9 mouse cellular contexts compared by ENCODE assay signal in genomic region chr17:46549193-46549592, GRCm38 (mm10). TPM values are rescaled to one million over a fixed set of nuclear protein-coding genes. Genes with fewer than 3 reads are reported as not detected.
A peak's percentile ranks its signal among the peaks of the same experiment; 100 is the strongest.
DNase-seq lines count a peak whose midpoint lies in the region; ATAC-seq and TF ChIP-seq lines count a peak whose summit lies in the region.
"Had no signal": no experiment of that assay in that cellular context is flagged by ENCODE, and none has a peak within 500 bp of the region (broad histone marks: within the 10 kb centered on the region; RNA-seq: fewer than 3 reads in every experiment).

No protein-coding gene starts in this region.

- WGBS in embryonic facial prominence, embryonic 11.5 days: 27% methylated on average over 8 of the region's 8 CpGs
- 44% methylated on average over 8 of the region's 8 CpGs for WGBS in lung, adult 2 months

- H3K4me2 ChIP-seq in embryonic facial prominence, embryonic 11.5 days (ENCODE audit: low read depth, low read length): no peak overlapping the region
- H3K4me2 ChIP-seq: heart, embryonic 13.5 days had no signal

- peak; percentile 73 for DNase-seq in adrenal gland, postnatal 14 days
- no peak for DNase-seq in adrenal gland, adult 2 months
- peak; percentile 54 to 59 for DNase-seq in left cerebral cortex, postnatal 14 days (ENCODE audit: low spot score in 2 of 2)
- no peak for DNase-seq in left cerebral cortex, postnatal 25 days (ENCODE audit: low spot score in 2 of 2)
- peak; percentile 71 for DNase-seq in MN1 (ENCODE audit: low spot score)
- peak; percentile 74 for DNase-seq in embryonic facial prominence, embryonic 11.5 days (ENCODE audit: low spot score)
- DNase-seq in lung, adult 2 months: peak; percentile 27
- DNase-seq in frontal cortex, postnatal 10 days (ENCODE audit: low spot score in 2 of 2): no peak

- TF ChIP-seq POLR2A in lung, adult 2 months (IDR thresholded peaks at IDR 0.05; ENCODE audit: borderline replicate concordance, extremely low read depth, low read depth, low read length): no peak

- no peak for ATAC-seq in embryonic facial prominence, embryonic 11.5 days (replicated peaks; ENCODE audit: insufficient number of reproducible peaks, low FRiP score, low TSS enrichment, low read depth)

- peak; percentile 44 for TF ChIP-seq CTCF in lung, adult 2 months (IDR thresholded peaks at IDR 0.05; ENCODE audit: insufficient read depth, low read length)

- H3K27me3 ChIP-seq in embryonic facial prominence, embryonic 11.5 days (ENCODE audit: control insufficient read depth, insufficient read depth, low read length): no peaks in the 10 kb centered on the region; the same call in 1 of the 2 replicates
- H3K27me3 ChIP-seq: heart, embryonic 13.5 days had no signal

- H3K9me3 ChIP-seq in embryonic facial prominence, embryonic 11.5 days (replicated peaks; ENCODE audit: control insufficient read depth, low read length): no peaks in the 10 kb centered on the region
- H3K9me3 ChIP-seq: heart, embryonic 13.5 days had no signal

- intact Hi-C loops in left cerebral cortex, postnatal 14 days (cut with DNase I): loop anchor here (5.0 kb wide), 1 partner anchor 98 kb away; the partner anchor contains the start of genes Klc4 and Mrpl2
- intact Hi-C loops in left cerebral cortex, postnatal 25 days (cut with DNase I): loop anchor here (5.0 kb wide), 1 partner anchor 98 kb away; the partner anchor contains the start of genes Klc4 and Mrpl2

- no peak overlapping the region for H3K27ac ChIP-seq in embryonic facial prominence, embryonic 11.5 days (replicated peaks; ENCODE audit: low read depth, low read length)
- H3K27ac ChIP-seq: heart, embryonic 13.5 days had no signal

- peaks cover 10% of the 10 kb centered on the region for H3K36me3 ChIP-seq in embryonic facial prominence, embryonic 11.5 days (replicated peaks; ENCODE audit: control insufficient read depth, insufficient read depth, low read depth, low read length)

- no peak overlapping the region for H3K4me3 ChIP-seq in embryonic facial prominence, embryonic 11.5 days (ENCODE audit: low read depth, low read length)
- H3K4me3 ChIP-seq in lung, adult 2 months (replicated peaks; ENCODE audit: extremely low read depth, low read depth, low read length): no peak overlapping the region
- H3K4me3 ChIP-seq: heart, embryonic 13.5 days had no signal

- peaks cover 15% of the 10 kb centered on the region for H3K4me1 ChIP-seq in embryonic facial prominence, embryonic 11.5 days (ENCODE audit: control insufficient read depth, insufficient read depth, low read length)
- H3K4me1 ChIP-seq in lung, adult 2 months (ENCODE audit: control insufficient read depth, insufficient read depth, low read length): peaks cover 14% of the 10 kb centered on the region

- H3K9ac ChIP-seq in embryonic facial prominence, embryonic 11.5 days (replicated peaks; ENCODE audit: low read length): no peak overlapping the region

RNA-seq across cellular contexts. Expression of gene Cul9, which starts 3.0 kb away (rescaled TPM):
- total RNA-seq in adrenal gland, postnatal 14 days (2021): 17.1 and 20.7 TPM in 2 replicates
- 10 to 100 TPM; 20.0 to 23.1 TPM for total RNA-seq in adrenal gland, adult 2 months (2021)
- 42.3 and 48.0 TPM in 2 replicates for polyA plus RNA-seq in adrenal gland, adult 2 months (2012; rRNA removed)
- total RNA-seq in left cerebral cortex, postnatal 14 days (2021): 10 to 100 TPM; 49.3 to 50.8 TPM
- 10 to 100 TPM; 55.8 to 59.3 TPM for total RNA-seq in left cerebral cortex, postnatal 25 days (2021)
- polyA plus RNA-seq in embryonic facial prominence, embryonic 11.5 days (2014; fragmentation: Nextera tagmentation; extraction: Ambion mirVana): 3.5 and 3.7 TPM in 2 replicates
- 25.3 and 27.5 TPM in 2 replicates for polyA plus RNA-seq in lung, adult 2 months (2012; rRNA removed)

RNA-seq across cellular contexts. Expression of gene Srf, which starts 6.8 kb away (rescaled TPM):
- 38.4 and 39.2 TPM in 2 replicates for total RNA-seq in adrenal gland, postnatal 14 days (2021)
- 10 to 100 TPM; 35.6 to 45.2 TPM for total RNA-seq in adrenal gland, adult 2 months (2021)
- 178 and 199 TPM in 2 replicates for polyA plus RNA-seq in adrenal gland, adult 2 months (2012; rRNA removed)
- 10 to 100 TPM; 52.0 to 65.9 TPM for total RNA-seq in left cerebral cortex, postnatal 14 days (2021)
- 10 to 100 TPM; 58.8 to 63.8 TPM for total RNA-seq in left cerebral cortex, postnatal 25 days (2021)
- 6.4 and 11.1 TPM in 2 replicates for polyA plus RNA-seq in embryonic facial prominence, embryonic 11.5 days (2014; fragmentation: Nextera tagmentation; extraction: Ambion mirVana)
- polyA plus RNA-seq in lung, adult 2 months (2012; rRNA removed): 162 and 190 TPM in 2 replicates

RNA-seq across cellular contexts. Expression of gene Dnph1, which starts 52.7 kb away (rescaled TPM):
- total RNA-seq in adrenal gland, postnatal 14 days (2021): 5.3 and 7.8 TPM in 2 replicates
- total RNA-seq in adrenal gland, adult 2 months (2021): 1 to 10 TPM; 3.7 to 6.1 TPM
- 3.6 and 3.7 TPM in 2 replicates for polyA plus RNA-seq in adrenal gland, adult 2 months (2012; rRNA removed)
- 1 to 10 TPM; 5.2 to 5.3 TPM for total RNA-seq in left cerebral cortex, postnatal 14 days (2021)
- total RNA-seq in left cerebral cortex, postnatal 25 days (2021): 1 to 10 TPM; 3.2 to 3.6 TPM
- 65.9 and 74.9 TPM in 2 replicates for polyA plus RNA-seq in embryonic facial prominence, embryonic 11.5 days (2014; fragmentation: Nextera tagmentation; extraction: Ambion mirVana)
- 0.78 and 2.0 TPM in 2 replicates for polyA plus RNA-seq in lung, adult 2 months (2012; rRNA removed)

Comparison
In these comparisons a context has a peak if more than half of its experiments do, and no peak if none do; other contexts are left out.
1. DNase-seq: peak in adrenal gland, postnatal 14 days (single experiment), left cerebral cortex, postnatal 14 days (2 of 2), MN1 (single experiment), embryonic facial prominence, embryonic 11.5 days (single experiment) and lung, adult 2 months (single experiment); none in adrenal gland, adult 2 months (single experiment), left cerebral cortex, postnatal 25 days (0 of 2) and frontal cortex, postnatal 10 days (0 of 2).